Mouse (Mus musculus): ENCODE data around the gene Taok3. TPM values are rescaled to one million over a fixed set of nuclear protein-coding genes. Genes with fewer than 3 reads are reported as not detected.

Gene Taok3
- polyA plus RNA-seq, 1 experiment from 2014 or later: 61.7 TPM

GRCm38 (mm10) chr5:117318741-117319629 is 199.1 kb downstream of the Taok3 start, which contains the start of gene Vsig10:
Vsig10 (plus strand) TSS chr5:117319083.
- under 1% methylated on average over 74 of the region's 81 CpGs for WGBS
- peak within 1 kb of the TSS; percentile 97 for H3K4me2 ChIP-seq (ENCODE audit: low read length)
- H3K9ac ChIP-seq (ENCODE audit: low read depth, low read length): peak within 1 kb of the TSS; percentile 73
- H3K27me3 ChIP-seq (replicated peaks; ENCODE audit: control insufficient read depth, insufficient read depth, low read length): peaks cover 12% of the 10 kb centered on the region; the same call in 1 of the 2 replicates
- ATAC-seq: peak; percentile 85
- H3K36me3 ChIP-seq (ENCODE audit: control insufficient read depth, insufficient read depth, low read length): no peaks in the 10 kb centered on the region
- H3K4me3 ChIP-seq (ENCODE audit: low read length): peak within 1 kb of the TSS; percentile 65
- peaks cover 8% of the 10 kb centered on the region; the same call in 1 of the 2 replicates for H3K4me1 ChIP-seq (ENCODE audit: control insufficient read depth, insufficient read depth, low read depth, low read length)
- no peaks in the 10 kb centered on the region for H3K9me3 ChIP-seq (ENCODE audit: control insufficient read depth, low read length)
- H3K27ac ChIP-seq (ENCODE audit: low read depth, low read length): no peak within 1 kb of the TSS

- 86% methylated on average over 9 of the region's 9 CpGs for WGBS
- H3K4me1 ChIP-seq (ENCODE audit: control insufficient read depth, insufficient read depth, low read depth, low read length): peaks cover 8% of the 10 kb centered on the region; the same call in 1 of the 2 replicates
- no peak overlapping the region for H3K4me2 ChIP-seq (ENCODE audit: low read length)
- no peak overlapping the region for H3K9ac ChIP-seq (ENCODE audit: low read depth, low read length)
- no peak overlapping the region for H3K27ac ChIP-seq (ENCODE audit: low read depth, low read length)
- H3K4me3 ChIP-seq (ENCODE audit: low read length): no peak overlapping the region
- peaks cover 4% of the 10 kb centered on the region; the same call in 1 of the 2 replicates for H3K27me3 ChIP-seq (replicated peaks; ENCODE audit: control insufficient read depth, insufficient read depth, low read length)
- no peaks in the 10 kb centered on the region for H3K9me3 ChIP-seq (ENCODE audit: control insufficient read depth, low read length)
- no peak for ATAC-seq
- no peaks in the 10 kb centered on the region for H3K36me3 ChIP-seq (ENCODE audit: control insufficient read depth, insufficient read depth, low read length)
Observed at GRCm38 (mm10) chr5:117323751-117324150, 203.8 kb downstream of the Taok3 start.

Other genes starting within 250 kb of the Taok3 start
- 70.0 and 76.7 TPM in 2 replicates for gene Suds3, start 4.0 kb upstream of the Taok3 start, polyA plus RNA-seq (2015; fragmentation: Nextera tagmentation; extraction: Ambion mirVana)
- gene Pebp1, start 167.5 kb downstream of the Taok3 start, polyA plus RNA-seq (2015; fragmentation: Nextera tagmentation; extraction: Ambion mirVana): 1,116 and 1,205 TPM in 2 replicates
- gene Vsig10, start 199.0 kb downstream of the Taok3 start, polyA plus RNA-seq (2015; fragmentation: Nextera tagmentation; extraction: Ambion mirVana): 2.1 and 2.2 TPM in 2 replicates
- 200 and 278 TPM in 2 replicates for gene Wsb2, start 237.2 kb downstream of the Taok3 start, polyA plus RNA-seq (2015; fragmentation: Nextera tagmentation; extraction: Ambion mirVana)

Measured in hindbrain, embryonic 16.5 days (tissue).